Comparison of ENCODE assay signal across 9 mouse cellular contexts in the genomic region with DNA sequence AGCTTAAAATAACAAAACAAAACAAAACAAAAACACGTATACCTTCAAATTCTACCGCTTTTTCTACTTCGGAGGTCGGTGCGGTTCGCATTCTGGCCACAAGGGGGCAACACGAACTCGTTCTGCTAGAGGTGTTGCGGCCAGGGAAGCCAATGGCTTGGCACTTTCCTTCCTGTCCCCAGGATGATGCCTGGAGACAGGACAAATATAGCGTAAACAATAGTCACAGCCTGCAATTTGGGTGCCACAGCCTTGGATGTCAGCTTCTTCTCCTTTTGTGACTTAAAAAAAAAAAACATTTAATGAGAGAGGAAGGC. TPM values are rescaled to one million over a fixed set of nuclear protein-coding genes. Genes with fewer than 3 reads are reported as not detected.
DNase-seq lines count a peak whose midpoint lies in the region; ATAC-seq lines count a peak whose summit lies in the region.
"Had no signal": no experiment of that assay in that cellular context is flagged by ENCODE, and none has a peak within 500 bp of the region (broad histone marks: within the 10 kb centered on the region; RNA-seq: fewer than 3 reads in every experiment).

No protein-coding gene starts in this region.

- no peaks in the 10 kb centered on the region; the same call in 1 of the 2 replicates for H3K4me1 ChIP-seq in hindbrain, embryonic 11.5 days (replicated peaks; ENCODE audit: control insufficient read depth, insufficient read depth, low read length)
- peaks cover 6% of the 10 kb centered on the region; the same call in 1 of the 2 replicates for H3K4me1 ChIP-seq in lung, embryonic 15.5 days

- no peaks in the 10 kb centered on the region for H3K9me3 ChIP-seq in hindbrain, embryonic 11.5 days (ENCODE audit: control insufficient read depth, low read length)
- H3K9me3 ChIP-seq in lung, embryonic 15.5 days: no peaks in the 10 kb centered on the region

- H3K9ac ChIP-seq in hindbrain, embryonic 11.5 days (ENCODE audit: low read depth, low read length): no peak overlapping the region
- H3K9ac ChIP-seq in lung, embryonic 15.5 days: no peak overlapping the region

- H3K36me3 ChIP-seq in hindbrain, embryonic 11.5 days (ENCODE audit: control insufficient read depth, insufficient read depth, low read length): no peaks in the 10 kb centered on the region
- no peaks in the 10 kb centered on the region for H3K36me3 ChIP-seq in lung, embryonic 15.5 days

- peak overlapping the region; percentile 24 for H3K4me3 ChIP-seq in hindbrain, embryonic 11.5 days (ENCODE audit: low read depth, low read length)
- peak overlapping the region; percentile 16 for H3K4me3 ChIP-seq in lung, embryonic 15.5 days

- no peaks in the 10 kb centered on the region for H3K27me3 ChIP-seq in hindbrain, embryonic 11.5 days (ENCODE audit: control insufficient read depth, insufficient read depth, low read length)
- H3K27me3 ChIP-seq in lung, embryonic 15.5 days: no peaks in the 10 kb centered on the region

- peak; percentile 65 for DNase-seq in Muller cell, postnatal 12 days (ENCODE audit: inconsistent ontology term)
- DNase-seq in cerebellum, adult 8-10 months: peak; percentile 79
- DNase-seq in hindbrain, embryonic 11.5 days (ENCODE audit: low spot score): peak; percentile 94
- peak; percentile 38 for DNase-seq in layer of hippocampus, adult 9-11 months
- DNase-seq in ovary, postnatal 10 days (ENCODE audit: low spot score): peak; percentile 73
- DNase-seq in urinary bladder, adult 2 months (ENCODE audit: low spot score): peak; percentile 73

- 4% methylated on average over 10 of the region's 10 CpGs for WGBS in hindbrain, embryonic 11.5 days
- 2% methylated on average over 10 of the region's 10 CpGs for WGBS in lung, embryonic 15.5 days

- peak overlapping the region; percentile 41 for H3K4me2 ChIP-seq in hindbrain, embryonic 11.5 days (replicated peaks; ENCODE audit: low read depth, low read length)
- H3K4me2 ChIP-seq in lung, embryonic 15.5 days: peak overlapping the region; percentile 48

- peak overlapping the region; percentile 73 for H3K27ac ChIP-seq in hindbrain, embryonic 11.5 days (ENCODE audit: low read depth, low read length)
- H3K27ac ChIP-seq in lung, embryonic 15.5 days: no peak overlapping the region

- ATAC-seq in frontal cortex, adult (ENCODE audit: low TSS enrichment): peak; percentile 74
- ATAC-seq in hindbrain, embryonic 11.5 days (ENCODE audit: low FRiP score): peak; percentile 53; the same call in 1 of the 2 replicates
- no peak for ATAC-seq in lung, embryonic 15.5 days (ENCODE audit: borderline replicate concordance, extremely low read depth, low FRiP score, low TSS enrichment)

RNA-seq across cellular contexts. Expression of gene Lrrc38, which starts 24.0 kb away (rescaled TPM):
- 0.51 TPM in 1 of 2 replicates, not detected in the other for polyA plus RNA-seq in hindbrain, embryonic 11.5 days (2014; fragmentation: Nextera tagmentation; extraction: Ambion mirVana)
- 0.06 and 0.07 TPM in 2 replicates for polyA plus RNA-seq in lung, embryonic 15.5 days (2015; fragmentation: Nextera tagmentation; extraction: Ambion mirVana)
- polyA plus RNA-seq in urinary bladder, adult 2 months (2012; rRNA removed): 0.04 TPM in 1 of 2 replicates, not detected in the other
- polyA plus RNA-seq: gonadal fat pad, adult 2 months had no signal

RNA-seq across cellular contexts. Expression of gene Pdpn, which starts 26.2 kb away (rescaled TPM):
- 134 and 135 TPM in 2 replicates for polyA plus RNA-seq in hindbrain, embryonic 11.5 days (2014; fragmentation: Nextera tagmentation; extraction: Ambion mirVana)
- polyA plus RNA-seq in lung, embryonic 15.5 days (2015; fragmentation: Nextera tagmentation; extraction: Ambion mirVana): 47.2 and 51.0 TPM in 2 replicates
- polyA plus RNA-seq in urinary bladder, adult 2 months (2012; rRNA removed): 64.0 and 72.1 TPM in 2 replicates

Comparison
In these comparisons a context has a peak if more than half of its experiments do, and no peak if none do; other contexts are left out.
1. DNase-seq: peak in every context shown above with its lines; median percentile 94 in hindbrain, embryonic 11.5 days; 79 in cerebellum, adult 8-10 months; 73 in ovary, postnatal 10 days; 73 in urinary bladder, adult 2 months; 65 in Muller cell, postnatal 12 days; 38 in layer of hippocampus, adult 9-11 months.